Mouse (Mus musculus) heart, adult 9 months (tissue): ENCODE results near the gene Mybbp1a.
"Not testable (repeated sequence)": the region's sequence is repeated elsewhere in the genome, so short reads cannot be mapped to it uniquely, and the experiment has no call there.

Experiments used
- DNase-seq, 2 experiments: peaks; one replicate each; pipeline ENCODE4 v3.0.0; 2022; ENCODE audit warnings: low spot score in 2 of 2

The Mybbp1a gene

GRCm38 (mm10) chr11:72440597-72440964 is 574 bp upstream of the Mybbp1a start:
- DNase-seq, result not testable (repeated sequence)

DNA sequence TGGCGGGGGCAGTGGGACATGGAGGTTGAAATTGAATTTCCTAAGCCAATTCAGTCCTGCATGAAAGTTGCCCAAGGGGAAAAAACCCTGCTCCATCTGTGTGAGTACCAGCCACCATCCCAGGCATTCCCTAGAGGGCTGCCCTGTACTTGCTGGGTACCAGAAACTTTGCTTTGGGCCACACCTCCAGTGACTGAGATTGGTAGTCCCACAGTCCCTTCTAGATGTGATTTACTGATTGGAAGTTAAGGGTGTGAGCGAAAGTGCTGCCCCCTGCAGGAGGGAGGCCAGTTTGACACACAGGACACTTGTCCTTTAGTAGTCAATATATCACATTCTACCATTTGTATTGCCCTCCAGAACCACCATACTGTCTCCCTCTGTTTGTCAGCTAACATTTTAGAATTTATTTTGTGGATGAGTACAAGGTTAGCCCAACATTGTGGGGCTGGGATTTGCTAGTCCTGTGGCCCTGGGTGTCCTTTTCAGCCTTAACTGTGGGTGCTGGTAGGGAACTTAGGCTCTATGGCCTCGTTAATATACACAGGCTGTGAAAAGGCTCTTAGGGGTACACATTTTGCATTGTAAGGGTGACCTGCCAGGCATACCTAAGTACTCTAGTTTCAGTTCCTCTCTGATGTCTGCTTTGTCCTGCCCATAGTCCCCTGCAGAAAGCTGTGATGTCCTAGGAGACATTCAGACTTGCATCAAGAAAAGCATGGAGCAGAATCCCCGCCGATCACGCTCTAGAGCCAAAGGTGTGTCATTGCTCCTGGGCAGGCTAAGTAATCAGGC is 5.4 kb downstream of the Mybbp1a start:
- DNase-seq, result no peak

GRCm38 (mm10) chr11:72447475-72447874 is 6.3 kb downstream of the Mybbp1a start:
- no peak for DNase-seq

DNA sequence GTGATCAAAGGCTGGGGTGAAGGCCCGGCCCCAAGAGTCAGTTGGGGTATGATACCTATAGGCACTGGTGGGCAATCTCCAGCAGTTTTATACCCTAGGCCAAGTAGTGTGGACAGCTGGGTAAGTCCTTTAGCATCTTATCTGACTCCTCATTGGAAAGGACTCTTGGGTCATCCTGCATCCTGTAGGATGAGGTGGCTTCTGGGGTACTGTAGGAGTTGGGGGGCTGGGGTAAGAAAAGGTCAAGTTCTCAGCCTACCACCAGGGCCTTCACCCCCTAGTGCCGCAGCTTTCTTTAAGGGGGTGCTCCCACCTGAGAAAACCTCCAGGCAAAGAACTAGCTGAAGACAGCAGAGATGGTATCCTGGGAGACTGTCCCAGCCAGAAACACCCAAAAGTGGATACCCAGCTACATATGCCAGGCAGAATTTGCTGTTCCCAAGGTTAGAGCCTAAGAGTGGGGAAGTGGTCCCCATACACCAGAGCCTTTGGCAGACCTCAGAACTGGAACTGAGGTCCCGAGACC is 11.0 kb downstream of the Mybbp1a start:
- DNase-seq, result no peak

DNA sequence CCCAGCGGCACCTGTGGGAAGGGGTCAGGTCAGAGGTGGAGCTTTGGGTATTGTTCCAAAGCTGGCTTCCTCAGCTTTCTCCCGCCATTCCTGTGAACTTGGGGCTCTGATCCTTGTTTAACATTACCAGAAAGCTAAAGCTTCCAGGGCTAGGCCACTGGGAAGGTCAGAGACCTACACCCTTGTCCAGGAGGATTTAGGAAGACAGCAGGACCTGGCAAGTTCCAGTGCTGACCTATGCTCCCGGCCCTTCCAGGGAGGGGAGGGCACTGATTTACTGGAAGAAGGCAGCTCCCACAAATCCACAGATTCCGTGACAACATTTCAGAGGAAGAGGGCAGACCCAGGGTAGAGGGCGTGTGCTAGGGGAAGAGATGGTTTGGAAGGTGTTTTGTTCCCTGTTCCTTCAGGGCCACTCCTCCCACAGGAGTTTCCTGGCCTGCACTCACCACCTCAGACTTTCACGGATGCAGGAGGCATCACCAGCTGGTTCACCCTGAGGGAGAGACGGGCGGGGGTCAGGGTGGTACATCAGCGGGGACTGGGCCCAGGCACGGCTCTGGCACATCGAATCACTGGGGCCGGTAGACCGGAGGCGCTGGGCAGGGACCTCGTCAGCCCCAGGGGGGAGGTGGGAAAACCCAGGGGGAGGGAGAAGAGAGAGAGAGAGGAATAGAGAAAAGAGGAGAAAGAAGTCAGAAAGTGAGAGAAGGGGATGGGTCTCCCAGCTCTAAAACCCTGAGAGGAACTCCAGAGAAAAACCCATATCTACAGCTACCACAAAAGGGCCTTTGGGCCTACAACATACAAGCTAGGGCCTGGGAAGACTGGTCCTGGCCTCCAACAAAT is 12.2 kb downstream of the Mybbp1a start:
- no peak for DNase-seq

DNA sequence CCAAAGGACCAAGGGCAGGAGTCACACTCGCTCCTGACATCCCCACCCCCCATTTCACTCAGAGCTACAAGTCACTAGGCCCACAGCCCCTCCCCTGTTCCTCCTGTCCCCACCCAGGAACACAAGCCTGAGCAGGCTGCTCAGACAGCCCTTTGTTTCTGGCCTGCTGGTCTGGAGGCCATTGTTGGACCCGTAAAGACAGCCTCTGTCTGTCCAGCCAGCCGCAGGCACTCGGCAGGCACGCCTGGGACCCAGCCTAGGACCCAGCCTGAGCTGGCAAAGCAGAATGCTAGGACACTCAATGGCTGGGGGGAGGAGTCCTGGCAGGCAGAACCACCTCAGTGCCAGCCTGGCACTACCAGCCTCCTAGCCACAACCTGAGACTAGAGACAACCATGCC is 14.5 kb downstream of the Mybbp1a start:
- no peak for DNase-seq

- peak; percentile 72 to 90 for DNase-seq
These were observed 16.9 kb downstream of the Mybbp1a start for GRCm38 (mm10) chr11:72457995-72458496.

DNA sequence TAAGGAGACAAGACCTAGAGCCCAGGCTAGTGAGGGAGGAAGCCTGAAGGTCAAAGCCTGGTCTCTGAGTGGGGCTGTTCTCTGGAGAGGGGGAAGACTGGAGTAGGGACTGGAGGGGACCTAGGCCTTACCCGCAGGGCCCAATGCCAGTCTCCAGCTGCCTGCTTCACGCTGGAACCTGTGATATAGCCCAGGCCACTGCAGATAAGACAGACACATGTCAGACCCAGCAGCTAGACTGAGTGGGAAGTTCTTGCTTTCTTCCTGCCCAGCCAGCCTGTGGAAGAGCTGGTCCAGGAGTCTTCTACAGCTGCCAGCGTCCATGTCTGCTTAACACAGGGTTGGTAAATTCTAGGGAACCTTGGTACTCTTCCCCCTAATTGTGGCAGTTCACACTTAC is 17.3 kb downstream of the Mybbp1a start:
- no peak for DNase-seq

GRCm38 (mm10) chr11:72461500-72461981 is 20.4 kb downstream of the Mybbp1a start:
- peak in 1 of 2 experiments; percentile 50 for DNase-seq

DNA sequence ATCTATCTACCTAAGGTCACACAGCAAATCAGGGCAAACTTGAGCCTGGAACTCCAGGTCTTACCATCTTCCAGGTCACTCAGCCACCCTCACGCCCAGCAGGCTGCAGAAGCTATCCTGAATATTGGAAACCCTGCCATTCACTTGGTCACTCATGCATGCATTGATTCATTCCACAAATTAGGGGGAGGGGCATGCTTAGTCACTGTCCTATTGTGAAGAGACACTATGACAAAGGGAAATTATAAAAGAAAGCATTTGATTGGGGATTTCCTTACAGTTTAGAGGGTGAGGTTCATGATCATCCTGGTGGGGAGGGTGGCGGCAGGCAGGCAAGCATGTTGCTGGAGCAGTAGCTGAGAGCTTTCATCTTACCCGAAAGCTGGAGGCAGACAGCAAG is 23.7 kb downstream of the Mybbp1a start:
- DNase-seq, result no peak

DNA sequence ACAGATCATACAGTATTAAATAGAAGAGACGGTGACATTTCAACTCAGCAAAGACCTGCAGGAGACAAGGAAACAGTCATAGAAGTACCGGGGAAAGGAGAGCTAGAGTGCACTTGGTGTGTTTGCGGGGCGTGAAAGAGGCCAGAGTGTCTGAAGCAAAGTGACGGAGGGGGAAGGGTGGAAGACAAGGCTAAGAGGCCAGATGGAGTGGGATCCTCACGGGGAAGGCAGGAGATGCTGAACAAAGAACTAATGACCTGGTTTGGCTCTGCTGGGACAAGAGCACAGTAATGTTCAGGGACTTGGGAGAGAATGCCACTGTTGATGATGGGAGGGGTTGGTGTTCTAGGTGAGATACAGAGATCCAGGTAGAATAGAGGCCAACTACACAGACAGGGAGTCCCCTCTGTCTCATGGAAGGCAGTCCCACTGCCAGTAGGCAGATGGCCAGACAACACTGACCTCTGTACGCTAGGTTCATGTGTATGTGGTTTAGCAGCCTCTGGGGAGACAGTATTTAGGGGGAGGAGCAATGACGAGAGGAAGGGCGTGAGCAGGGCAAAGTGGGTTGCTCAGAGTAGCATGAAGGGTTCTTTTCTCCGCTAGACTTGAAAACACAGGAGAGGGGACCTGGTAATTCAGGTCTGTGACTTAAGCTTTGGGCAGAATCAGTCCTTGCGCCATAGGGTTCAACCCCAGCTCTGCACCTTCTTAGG is 25.0 kb downstream of the Mybbp1a start:
- DNase-seq, result no peak

DNA sequence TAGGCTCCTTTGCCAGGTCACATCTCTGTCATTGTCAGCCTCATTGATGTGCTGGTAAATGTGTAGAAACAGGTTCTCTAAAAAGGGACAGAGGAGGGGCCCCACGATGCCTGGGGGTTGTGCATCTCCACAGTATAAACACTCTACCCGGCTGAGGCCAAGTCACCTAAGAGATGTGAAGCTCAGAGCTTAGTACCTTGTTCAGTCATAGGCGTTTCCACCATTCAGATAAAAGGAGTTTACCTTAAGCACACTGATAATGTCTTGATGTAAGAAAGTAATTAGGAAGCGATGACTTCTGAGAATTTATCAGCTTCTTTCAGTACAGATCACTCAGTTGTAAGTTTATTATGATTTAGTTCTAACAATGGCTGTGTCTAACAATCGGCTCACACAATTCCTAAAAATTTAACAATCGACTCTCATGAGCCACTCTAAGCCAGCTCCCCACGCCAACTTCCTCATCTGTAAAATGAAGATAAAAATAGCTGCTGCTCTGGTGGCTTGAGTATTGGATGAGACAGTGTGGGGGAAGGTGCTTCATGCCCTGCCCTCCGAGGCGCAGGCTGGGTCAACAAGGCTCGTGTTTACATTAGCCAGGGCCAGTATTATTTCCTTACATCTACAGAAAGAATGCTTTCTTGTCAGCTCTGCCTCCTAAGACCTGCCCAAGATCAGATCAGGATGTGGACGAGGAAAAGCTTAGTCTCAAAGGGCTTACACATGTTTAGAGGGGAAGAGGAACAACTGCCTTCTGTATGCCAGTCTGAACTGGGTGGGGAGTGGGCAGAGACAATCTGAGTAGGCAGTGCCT is 25.7 kb downstream of the Mybbp1a start:
- peak; percentile 51 to 62 for DNase-seq

DNA sequence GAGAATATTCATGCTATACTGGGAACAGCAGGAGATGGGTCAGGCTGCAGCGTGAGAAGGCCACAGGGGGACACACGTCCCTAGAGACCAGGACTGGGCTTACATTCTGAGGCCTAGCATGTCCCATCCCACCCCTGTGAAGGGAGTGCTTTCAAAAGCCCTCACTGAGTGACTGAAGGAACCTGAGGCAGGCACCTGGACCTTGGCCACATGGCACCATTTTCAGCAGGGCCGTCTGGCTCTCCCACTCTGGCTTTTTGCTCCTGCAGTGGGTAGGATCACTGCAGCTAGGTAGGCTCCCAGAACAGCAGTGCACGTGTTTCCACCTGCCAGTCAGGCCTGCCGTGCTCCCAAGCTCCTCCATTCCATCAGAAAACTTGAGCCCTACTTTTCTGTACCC is 27.4 kb downstream of the Mybbp1a start:
- DNase-seq, result no peak

DNA sequence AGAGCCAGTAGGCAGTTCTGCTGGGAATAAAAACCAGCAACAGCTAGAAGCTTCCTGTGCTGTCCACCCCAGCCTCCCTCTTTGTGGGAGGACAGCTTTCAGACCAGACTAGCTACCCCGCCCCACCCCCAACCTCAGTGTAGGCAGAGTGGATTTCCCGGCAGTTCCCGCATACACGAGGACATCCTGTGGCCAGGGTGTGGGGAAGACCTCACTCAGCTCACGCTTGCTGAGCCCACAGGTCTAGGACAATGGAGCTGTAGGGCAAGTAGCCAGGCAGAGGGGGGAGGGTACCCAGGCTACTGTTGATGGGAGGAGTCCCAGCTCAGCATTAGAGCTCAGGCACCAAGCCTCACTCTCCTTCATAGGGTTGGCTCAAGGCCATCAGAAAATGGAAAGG is 28.1 kb downstream of the Mybbp1a start:
- peak; percentile 85 to 92 for DNase-seq

GRCm38 (mm10) chr11:72470004-72470403 is 28.8 kb downstream of the Mybbp1a start:
- DNase-seq, result no peak

DNA sequence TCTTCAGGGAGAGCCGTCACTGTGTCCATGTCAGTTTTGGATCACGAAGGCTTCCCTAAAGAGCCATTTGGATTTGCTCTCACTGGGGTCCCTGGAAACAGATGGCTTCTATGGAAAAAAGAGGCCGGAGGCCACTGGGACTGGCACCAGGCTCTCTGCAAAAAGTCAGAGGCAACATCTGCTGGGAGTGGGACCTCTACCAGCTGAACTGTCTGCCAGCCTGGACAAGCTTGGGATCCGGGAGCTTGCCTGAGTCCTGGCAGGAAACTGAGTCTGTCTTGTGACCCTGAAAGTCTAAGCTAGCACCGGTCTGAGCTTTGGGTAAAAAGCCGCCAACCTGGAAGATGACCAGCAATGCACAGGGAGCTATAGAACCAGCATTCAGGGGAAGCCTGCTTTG is 30.2 kb downstream of the Mybbp1a start:
- DNase-seq, result no peak

DNA sequence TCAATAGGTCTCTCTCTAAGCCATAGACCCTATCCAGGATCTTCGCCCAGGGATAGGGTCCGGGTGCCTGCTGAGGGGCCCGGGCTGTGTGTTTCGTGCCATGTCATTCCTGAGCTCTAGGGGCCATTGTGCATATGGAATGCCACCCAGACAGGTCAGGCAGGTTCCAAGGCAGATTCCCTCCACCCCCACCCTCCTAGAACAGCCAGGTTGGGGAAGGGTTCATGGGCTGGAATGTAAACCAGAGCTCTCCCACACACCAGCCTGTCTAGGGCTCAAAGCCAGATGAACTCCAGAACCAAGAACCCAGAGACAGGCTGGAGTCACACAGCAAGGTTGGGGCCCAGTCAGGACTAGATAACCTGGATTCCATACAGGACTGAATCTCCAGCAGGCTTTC is 32.4 kb downstream of the Mybbp1a start:
- no peak for DNase-seq

DNA sequence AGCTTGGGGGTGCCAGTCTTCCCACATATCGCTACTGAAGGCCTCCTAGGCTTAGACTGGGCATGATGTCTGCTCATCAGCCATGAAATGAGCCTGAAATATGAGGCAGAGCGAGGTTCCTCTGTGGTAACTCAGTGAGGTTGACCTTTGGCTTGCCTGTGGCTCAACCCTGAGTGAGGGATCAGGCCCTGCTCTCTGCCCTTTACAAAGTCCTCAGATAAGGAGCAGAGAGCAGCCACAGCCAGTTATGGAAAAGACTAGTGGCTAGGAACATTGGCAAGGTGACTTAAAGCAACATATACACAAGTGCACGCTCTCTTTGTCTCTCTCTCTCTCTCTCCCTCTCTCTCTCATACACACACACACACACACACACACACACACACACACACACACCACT is 33.8 kb downstream of the Mybbp1a start:
- DNase-seq, result no peak

DNA sequence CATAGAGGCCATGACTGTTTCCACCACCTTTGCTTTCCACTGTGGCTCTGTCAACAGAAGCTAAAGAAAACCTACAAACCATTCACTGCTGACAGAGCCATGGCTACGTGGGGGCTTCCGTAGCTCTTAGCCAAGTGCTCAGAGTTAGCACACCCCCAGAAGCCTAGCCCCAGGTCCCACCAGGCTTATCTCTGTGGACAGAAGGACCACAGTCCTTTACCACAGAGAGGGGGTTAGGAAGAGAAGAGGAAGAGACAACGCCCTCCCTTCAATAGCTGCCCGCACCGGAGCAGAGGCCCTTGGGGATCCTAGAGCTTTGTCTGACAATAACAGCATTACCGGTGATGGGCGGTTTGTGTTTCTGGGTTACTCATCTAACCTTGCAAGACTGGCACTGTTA is 34.3 kb downstream of the Mybbp1a start:
- DNase-seq, result peak; percentile 22 to 64

DNA sequence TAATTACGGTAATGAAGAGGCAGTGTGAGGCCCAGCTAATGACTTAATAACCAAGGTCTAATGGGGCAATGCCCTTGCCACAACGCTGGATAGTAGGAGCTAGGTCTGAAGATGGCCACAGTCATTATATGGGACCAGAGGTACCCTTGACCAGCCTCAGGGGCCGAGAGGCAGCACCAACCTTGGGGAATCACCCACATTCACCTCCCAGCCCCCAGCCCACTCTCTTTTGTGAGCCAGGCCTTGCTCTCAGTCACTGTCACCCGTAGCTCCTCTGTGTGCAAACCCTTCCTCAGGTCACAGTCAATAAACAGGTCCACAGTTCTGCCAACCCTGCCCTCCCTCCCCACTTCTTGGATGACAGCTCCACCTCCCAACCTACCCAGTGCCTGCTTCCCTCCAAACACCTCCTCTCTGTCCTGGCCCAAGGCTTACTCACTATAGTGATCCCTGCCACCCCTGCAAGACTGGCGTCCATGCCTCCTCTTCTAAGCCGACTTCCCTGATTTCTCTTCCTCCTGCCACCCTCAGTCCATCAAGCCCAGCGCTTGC is 35.0 kb downstream of the Mybbp1a start:
- no peak for DNase-seq

- peak; percentile 50 to 63 for DNase-seq
These were observed 36.0 kb downstream of the Mybbp1a start for GRCm38 (mm10) chr11:72477182-72477581.
